Mouse (Mus musculus) lung, embryonic 16.5 days (tissue): ENCODE results near the gene Epha4. TPM values are rescaled to one million over a fixed set of nuclear protein-coding genes. Genes with fewer than 3 reads are reported as not detected.

Experiments used
- ATAC-seq: fragments of 200-750 bp; cut with Nextera tagmentation; 2 replicates; pipeline ENCODE4 v1.8.0; 2017; ENCODE audit warnings: low read depth, mild to moderate bottlenecking, moderate library complexity
- H3K27ac ChIP-seq: fragments of 300-500 bp; sonication (generic); 2 replicates; pipeline ENCODE4 v1.5.1; 2014; ENCODE audit warnings: mild to moderate bottlenecking, control low read depth, low read length
- H3K27me3 ChIP-seq: fragments of 300-500 bp; sonication (generic); 2 replicates; pipeline ENCODE4 v1.6.1; 2014; ENCODE audit warnings: low read depth, low read length, mixed read lengths; ENCODE audit not compliant: control insufficient read depth, insufficient read depth
- H3K36me3 ChIP-seq: fragments of 300-500 bp; sonication (generic); 2 replicates; pipeline ENCODE4 v1.6.1; 2014; ENCODE audit warnings: low read length; ENCODE audit not compliant: control insufficient read depth, insufficient read depth
- H3K4me1 ChIP-seq: fragments of 300-500 bp; sonication (generic); replicated peaks from 2 replicates; pipeline ENCODE4 v1.6.1; 2014; ENCODE audit warnings: low read length, mixed read lengths; ENCODE audit not compliant: control insufficient read depth, insufficient read depth
- H3K4me2 ChIP-seq: fragments of 300-500 bp; sonication (generic); 2 replicates; pipeline ENCODE4 v1.6.1; 2014; ENCODE audit warnings: low read depth, low read length, control low read depth
- H3K4me3 ChIP-seq: fragments of 300-500 bp; sonication (generic); 2 replicates; pipeline ENCODE4 v1.5.1; 2014; ENCODE audit warnings: mild to moderate bottlenecking, low read length, control low read depth
- H3K9ac ChIP-seq: fragments of 300-500 bp; sonication (generic); 2 replicates; pipeline ENCODE4 v1.6.1; 2014; ENCODE audit warnings: low read length, control low read depth
- H3K9me3 ChIP-seq: fragments of 300-500 bp; sonication (generic); 2 replicates; pipeline ENCODE4 v1.6.1; 2016; ENCODE audit warnings: low read length; ENCODE audit not compliant: control insufficient read depth
- WGBS: fragments of 180-500 bp; shearing (Covaris S2); extraction: QIAGEN DNeasy Blood & Tissue Kit; methylation state at CpG from one replicate; pipeline ENCODE4 v1.1.7; 2014; 5-methylcytosine and 5-hydroxymethylcytosine counted together
- polyA plus RNA-seq: library from polyadenylated mRNA; unstranded; fragments of >200 nt; fragmentation: Nextera tagmentation; extraction: Ambion mirVana; gene quantifications from 2 replicates; pipeline ENCODE4 v1.2.1, GENCODE M21; 2015

Gene Epha4
- polyA plus RNA-seq, 1 experiment from 2014 or later: 17.3 TPM

GRCm38 (mm10) chr1:77495790-77496158 is 19.1 kb downstream of the Epha4 start:
- no peak for ATAC-seq
- Histone ChIP-seq H3K4me1 (peaks cover 21% of the 10 kb centered on the region), H3K9me3 (no peaks in the 10 kb centered on the region), H3K27me3 (no peaks in the 10 kb centered on the region), H3K27ac (no peak overlapping the region), H3K9ac (no peak overlapping the region), H3K4me2 (no peak overlapping the region), H3K4me3 (no peak overlapping the region), H3K36me3 (no peaks in the 10 kb centered on the region; the same call in 1 of the 2 replicates)
- 35% methylated on average over 7 of the region's 7 CpGs for WGBS

GRCm38 (mm10) chr1:77495030-77495789 is 19.7 kb downstream of the Epha4 start:
- ATAC-seq: no peak
- Histone ChIP-seq H3K36me3 (no peaks in the 10 kb centered on the region; the same call in 1 of the 2 replicates), H3K9ac (no peak overlapping the region), H3K4me1 (peaks cover 21% of the 10 kb centered on the region), H3K4me3 (no peak overlapping the region), H3K27ac (no peak overlapping the region), H3K9me3 (no peaks in the 10 kb centered on the region), H3K4me2 (no peak overlapping the region), H3K27me3 (no peaks in the 10 kb centered on the region)
- WGBS: 51% methylated on average over 10 of the region's 10 CpGs

GRCm38 (mm10) chr1:77493841-77494635 is 20.9 kb downstream of the Epha4 start:
- Histone ChIP-seq H3K27ac (no peak overlapping the region), H3K27me3 (no peaks in the 10 kb centered on the region), H3K9ac (no peak overlapping the region), H3K4me2 (no peak overlapping the region), H3K4me1 (peaks cover 21% of the 10 kb centered on the region), H3K36me3 (no peaks in the 10 kb centered on the region), H3K4me3 (no peak overlapping the region), H3K9me3 (no peaks in the 10 kb centered on the region)
- 61% methylated on average over 10 of the region's 10 CpGs for WGBS
- ATAC-seq: no peak

GRCm38 (mm10) chr1:77490166-77490565 is 24.7 kb downstream of the Epha4 start:
- Histone ChIP-seq H3K27me3 (no peaks in the 10 kb centered on the region), H3K9ac (no peak overlapping the region), H3K4me3 (no peak overlapping the region), H3K27ac (no peak overlapping the region), H3K4me2 (no peak overlapping the region), H3K4me1 (peaks cover 6% of the 10 kb centered on the region; the same call in 1 of the 2 replicates), H3K9me3 (no peaks in the 10 kb centered on the region), H3K36me3 (no peaks in the 10 kb centered on the region)
- WGBS: 93% methylated on average over 6 of the region's 6 CpGs
- no peak for ATAC-seq

GRCm38 (mm10) chr1:77489387-77489786 is 25.5 kb downstream of the Epha4 start:
- no peak overlapping the region for H3K9ac ChIP-seq
- no peak for ATAC-seq
- WGBS: 74% methylated on average over 7 of the region's 7 CpGs
- H3K36me3 ChIP-seq: no peaks in the 10 kb centered on the region
- H3K9me3 ChIP-seq: no peaks in the 10 kb centered on the region
- peaks cover 5% of the 10 kb centered on the region; the same call in 1 of the 2 replicates for H3K4me1 ChIP-seq
- no peak overlapping the region for H3K4me3 ChIP-seq
- no peaks in the 10 kb centered on the region for H3K27me3 ChIP-seq
- H3K4me2 ChIP-seq: no peak overlapping the region
- H3K27ac ChIP-seq: no peak overlapping the region

- Histone ChIP-seq H3K9me3 (no peaks in the 10 kb centered on the region), H3K27ac (no peak overlapping the region), H3K36me3 (no peaks in the 10 kb centered on the region), H3K4me3 (no peak overlapping the region), H3K9ac (no peak overlapping the region), H3K27me3 (no peaks in the 10 kb centered on the region), H3K4me1 (peaks cover 2% of the 10 kb centered on the region; the same call in 1 of the 2 replicates), H3K4me2 (no peak overlapping the region)
- WGBS: 75% methylated on average over 13 of the region's 13 CpGs
- no peak for ATAC-seq
Observed at GRCm38 (mm10) chr1:77487856-77488462, 26.9 kb downstream of the Epha4 start.

GRCm38 (mm10) chr1:77484766-77485596 is 29.9 kb downstream of the Epha4 start:
- H3K36me3 ChIP-seq: no peaks in the 10 kb centered on the region
- 50% methylated on average over 6 of the region's 6 CpGs for WGBS

DNA sequence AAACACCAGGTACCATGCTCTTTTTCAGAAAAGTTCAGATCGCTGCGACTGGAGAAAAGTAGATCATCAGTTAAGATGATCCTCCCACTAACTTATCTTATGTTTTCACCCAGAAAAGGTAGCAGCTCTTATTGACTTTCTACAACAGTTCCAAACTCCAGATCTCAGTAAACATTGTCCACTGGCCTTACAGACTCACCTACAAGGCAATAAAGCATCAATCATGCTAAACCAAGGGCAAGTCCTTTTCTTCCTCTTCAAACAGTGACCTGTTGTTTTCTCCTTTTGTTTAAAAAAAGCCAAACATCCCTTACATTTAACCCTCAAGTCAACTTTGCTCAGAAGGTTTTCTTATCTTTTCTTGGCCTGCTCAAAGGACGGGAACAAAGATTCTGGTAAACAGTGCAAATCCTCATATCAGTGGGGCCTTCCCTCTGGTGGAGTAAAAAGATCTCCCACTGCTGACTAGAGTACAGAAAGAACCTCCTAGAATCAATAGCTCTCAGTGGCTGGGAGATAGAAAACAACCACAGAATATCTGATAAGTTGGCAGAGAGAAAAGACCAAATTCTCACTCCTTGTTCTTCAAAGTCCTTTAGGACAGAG is 39.0 kb downstream of the Epha4 start:
- Histone ChIP-seq H3K4me2 (no peak overlapping the region), H3K36me3 (no peaks in the 10 kb centered on the region), H3K27me3 (no peaks in the 10 kb centered on the region), H3K4me1 (peaks cover 14% of the 10 kb centered on the region), H3K4me3 (no peak overlapping the region), H3K27ac (no peak overlapping the region), H3K9me3 (no peaks in the 10 kb centered on the region), H3K9ac (no peak overlapping the region)
- no peak for ATAC-seq
- 53% methylated on average over 3 of the region's 3 CpGs for WGBS

More at GRCm38 (mm10) chr1:77484766-77485596, 29.9 kb downstream of the Epha4 start:
- no peak overlapping the region for H3K9ac ChIP-seq
- H3K27me3 ChIP-seq: no peaks in the 10 kb centered on the region
- ATAC-seq: peak; percentile 36; the same call in 1 of the 2 replicates
- peaks cover 2% of the 10 kb centered on the region; the same call in 1 of the 2 replicates for H3K4me1 ChIP-seq
- H3K27ac ChIP-seq: no peak overlapping the region
- H3K4me2 ChIP-seq: no peak overlapping the region
- no peak overlapping the region for H3K4me3 ChIP-seq
- H3K9me3 ChIP-seq: no peaks in the 10 kb centered on the region
